Mouse (Mus musculus): ENCODE measurements around the gene Tpd52l2. TPM values are rescaled to one million over a fixed set of nuclear protein-coding genes. Genes with fewer than 3 reads are reported as not detected.
A peak's percentile ranks its signal among the peaks of the same experiment; 100 is the strongest.

The Tpd52l2 gene
- total and polyA plus RNA-seq, 2 experiments: 18.8 to 27.1 TPM

GRCm38 (mm10) chr2:181458411-181459152 lies 38.4 kb upstream of the Tpd52l2 start:
- Histone ChIP-seq H3K27ac (replicated peaks; ENCODE audit: insufficient read depth, low read depth, low read length) (peak overlapping the region; percentile 32), H3K79me2 (ENCODE audit: control insufficient read depth, insufficient read depth, low read length) (peaks cover 3% of the 10 kb centered on the region; the same call in 1 of the 2 replicates), H3K27me3 (ENCODE audit: control insufficient read depth, insufficient read depth, low read length) (no peaks in the 10 kb centered on the region), H3K4me3 (ENCODE audit: insufficient read depth, low read depth, low read length) (peak overlapping the region; percentile 73), H3K36me3 (ENCODE audit: control insufficient read depth, insufficient read depth, low read length) (no peaks in the 10 kb centered on the region), H3K4me1 (ENCODE audit: control insufficient read depth, insufficient read depth, low read length) (peaks cover 10% of the 10 kb centered on the region), H3K9ac (ENCODE audit: low read depth, low read length) (peak overlapping the region; percentile 85)
- under 1% methylated on average over 72 of the region's 72 CpGs for WGBS
- no peak for DNase-seq (ENCODE audit: extremely low read depth, low read depth, low spot score)
- TF ChIP-seq POLR2A (IDR thresholded peaks at IDR 0.05; ENCODE audit: extremely low read depth, insufficient read depth, low read length) (no peak), CTCF (IDR thresholded peaks at IDR 0.05; ENCODE audit: low read depth, low read length) (no peak)

GRCm38 (mm10) chr2:181459153-181459672 lies 37.7 kb upstream of the Tpd52l2 start, which contains the start of gene Zbtb46:
Gene Zbtb46, minus strand, starts transcription at chr2:181459426.
- Histone ChIP-seq H3K27ac (replicated peaks; ENCODE audit: insufficient read depth, low read depth, low read length) (peak within 1 kb of the TSS; percentile 32), H3K36me3 (ENCODE audit: control insufficient read depth, insufficient read depth, low read length) (no peaks in the 10 kb centered on the region), H3K4me1 (ENCODE audit: control insufficient read depth, insufficient read depth, low read length) (peaks cover 10% of the 10 kb centered on the region), H3K79me2 (ENCODE audit: control insufficient read depth, insufficient read depth, low read length) (no peaks in the 10 kb centered on the region), H3K9ac (ENCODE audit: low read depth, low read length) (peak within 1 kb of the TSS; percentile 85), H3K4me3 (ENCODE audit: insufficient read depth, low read depth, low read length) (peak within 1 kb of the TSS; percentile 73), H3K27me3 (ENCODE audit: control insufficient read depth, insufficient read depth, low read length) (no peaks in the 10 kb centered on the region)
- TF ChIP-seq POLR2A (IDR thresholded peaks at IDR 0.05; ENCODE audit: extremely low read depth, insufficient read depth, low read length): 0 out of 2 replicates have a peak, but pooled peaks have one; percentile 39
- TF ChIP-seq CTCF (IDR thresholded peaks at IDR 0.05; ENCODE audit: low read depth, low read length): no peak
- 5% methylated on average over 66 of the region's 83 CpGs for WGBS
- DNase-seq (ENCODE audit: extremely low read depth, low read depth, low spot score): no peak

GRCm38 (mm10) chr2:181459673-181460621 lies 37.0 kb upstream of the Tpd52l2 start:
- H3K79me2 ChIP-seq (ENCODE audit: control insufficient read depth, insufficient read depth, low read length): no peaks in the 10 kb centered on the region
- peak overlapping the region; percentile 72 for H3K4me3 ChIP-seq (ENCODE audit: insufficient read depth, low read depth, low read length)
- TF ChIP-seq CTCF (IDR thresholded peaks at IDR 0.05; ENCODE audit: low read depth, low read length): no peak
- 0 out of 2 replicates have a peak, but pooled peaks have one; percentile 36 for TF ChIP-seq POLR2A (IDR thresholded peaks at IDR 0.05; ENCODE audit: extremely low read depth, insufficient read depth, low read length)
- no peak for DNase-seq (ENCODE audit: extremely low read depth, low read depth, low spot score)
- WGBS: 4% methylated on average over 70 of the region's 71 CpGs
- H3K27ac ChIP-seq (replicated peaks; ENCODE audit: insufficient read depth, low read depth, low read length): peak overlapping the region; percentile 27
- H3K9ac ChIP-seq (ENCODE audit: low read depth, low read length): peak overlapping the region; percentile 74
- H3K36me3 ChIP-seq (ENCODE audit: control insufficient read depth, insufficient read depth, low read length): no peaks in the 10 kb centered on the region
- H3K4me1 ChIP-seq (ENCODE audit: control insufficient read depth, insufficient read depth, low read length): peaks cover 10% of the 10 kb centered on the region
- H3K27me3 ChIP-seq (ENCODE audit: control insufficient read depth, insufficient read depth, low read length): no peaks in the 10 kb centered on the region

GRCm38 (mm10) chr2:181461536-181462100 lies 35.3 kb upstream of the Tpd52l2 start:
- Histone ChIP-seq H3K27ac (replicated peaks; ENCODE audit: insufficient read depth, low read depth, low read length) (no peak overlapping the region), H3K79me2 (ENCODE audit: control insufficient read depth, insufficient read depth, low read length) (no peaks in the 10 kb centered on the region), H3K36me3 (ENCODE audit: control insufficient read depth, insufficient read depth, low read length) (no peaks in the 10 kb centered on the region), H3K9ac (ENCODE audit: low read depth, low read length) (no peak overlapping the region), H3K4me3 (ENCODE audit: insufficient read depth, low read depth, low read length) (no peak overlapping the region), H3K4me1 (ENCODE audit: control insufficient read depth, insufficient read depth, low read length) (peaks cover 8% of the 10 kb centered on the region; the same call in 1 of the 2 replicates), H3K27me3 (ENCODE audit: control insufficient read depth, insufficient read depth, low read length) (no peaks in the 10 kb centered on the region)
- no peak for TF ChIP-seq POLR2A (IDR thresholded peaks at IDR 0.05; ENCODE audit: extremely low read depth, insufficient read depth, low read length)
- TF ChIP-seq CTCF (IDR thresholded peaks at IDR 0.05; ENCODE audit: low read depth, low read length): no peak
- 25% methylated on average over 1 of the region's 1 CpGs for WGBS
- peak; percentile 57 for DNase-seq (ENCODE audit: extremely low read depth, low read depth, low spot score)

GRCm38 (mm10) chr2:181462604-181463003 lies 34.3 kb upstream of the Tpd52l2 start:
- no peak for DNase-seq (ENCODE audit: extremely low read depth, low read depth, low spot score)
- no peaks in the 10 kb centered on the region for H3K36me3 ChIP-seq (ENCODE audit: control insufficient read depth, insufficient read depth, low read length)
- no peak overlapping the region for H3K9ac ChIP-seq (ENCODE audit: low read depth, low read length)
- H3K4me1 ChIP-seq (ENCODE audit: control insufficient read depth, insufficient read depth, low read length): 0 out of 2 replicates have a peak, but pooled peaks cover 6% of the 10 kb centered on the region
- no peak overlapping the region for H3K4me3 ChIP-seq (ENCODE audit: insufficient read depth, low read depth, low read length)
- H3K79me2 ChIP-seq (ENCODE audit: control insufficient read depth, insufficient read depth, low read length): no peaks in the 10 kb centered on the region
- no peaks in the 10 kb centered on the region for H3K27me3 ChIP-seq (ENCODE audit: control insufficient read depth, insufficient read depth, low read length)
- no peak overlapping the region for H3K27ac ChIP-seq (replicated peaks; ENCODE audit: insufficient read depth, low read depth, low read length)
- TF ChIP-seq CTCF (IDR thresholded peaks at IDR 0.05; ENCODE audit: low read depth, low read length): no peak
- no peak for TF ChIP-seq POLR2A (IDR thresholded peaks at IDR 0.05; ENCODE audit: extremely low read depth, insufficient read depth, low read length)
- 94% methylated on average over 1 of the region's 1 CpGs for WGBS

Measured in liver, adult 2 months (tissue).